Mouse (Mus musculus) liver, embryonic 15.5 days (tissue): Measurements from ENCODE around the gene Lrrc9. TPM values are rescaled to one million over a fixed set of nuclear protein-coding genes. Genes with fewer than 3 reads are reported as not detected.

Experiments
- ATAC-seq: fragments of 200-750 bp; cut with Nextera tagmentation; 2 replicates; pipeline ENCODE4 v1.8.0; 2017; ENCODE audit warnings: moderate number of reproducible peaks, mild to moderate bottlenecking, moderate library complexity; ENCODE audit not compliant: insufficient read depth
- H3K27ac ChIP-seq: fragments of 300-500 bp; sonication (generic); replicated peaks from 2 replicates; pipeline ENCODE4 v1.5.1; 2015; ENCODE audit warnings: mild to moderate bottlenecking, inconsistent platforms
- H3K27me3 ChIP-seq: fragments of 300-500 bp; sonication (generic); 2 replicates; pipeline ENCODE4 v1.6.1; 2015; ENCODE audit warnings: mild to moderate bottlenecking, inconsistent platforms
- H3K36me3 ChIP-seq: fragments of 300-500 bp; sonication (generic); replicated peaks from 2 replicates; pipeline ENCODE4 v1.6.1; 2015; ENCODE audit warnings: moderate library complexity, mild to moderate bottlenecking, inconsistent platforms
- H3K4me1 ChIP-seq: fragments of 300-500 bp; sonication (generic); replicated peaks from 2 replicates; pipeline ENCODE4 v1.6.1; 2015; ENCODE audit warnings: inconsistent platforms
- H3K4me2 ChIP-seq: fragments of 300-500 bp; sonication (generic); 2 replicates; pipeline ENCODE4 v1.6.1; 2015; ENCODE audit warnings: moderate library complexity, mild to moderate bottlenecking, inconsistent platforms
- H3K4me3 ChIP-seq: fragments of 300-500 bp; sonication (generic); replicated peaks from 2 replicates; pipeline ENCODE4 v1.5.1; 2015; ENCODE audit warnings: mild to moderate bottlenecking, inconsistent platforms
- H3K9ac ChIP-seq: fragments of 300-500 bp; sonication (generic); 2 replicates; pipeline ENCODE4 v1.6.1; 2015; ENCODE audit warnings: moderate library complexity, mild to moderate bottlenecking, inconsistent platforms
- H3K9me3 ChIP-seq: fragments of 300-500 bp; sonication (generic); replicated peaks from 2 replicates; pipeline ENCODE4 v1.6.1; 2016; ENCODE audit warnings: inconsistent platforms
- WGBS: fragments of 180-500 bp; shearing (Covaris S2); methylation state at CpG from one replicate; pipeline ENCODE4 v1.1.7; 2015; ENCODE audit warnings: mixed read lengths; ENCODE audit not compliant: insufficient replicate concordance; 5-methylcytosine and 5-hydroxymethylcytosine counted together
- polyA plus RNA-seq: library from polyadenylated mRNA; unstranded; fragments of >200 nt; fragmentation: Nextera tagmentation; extraction: Ambion mirVana; gene quantifications from 2 replicates; pipeline ENCODE4 v1.2.1, GENCODE M21; 2015

Gene Lrrc9
- polyA plus RNA-seq, 1 experiment from 2014 or later, result 0.12 TPM

DNA sequence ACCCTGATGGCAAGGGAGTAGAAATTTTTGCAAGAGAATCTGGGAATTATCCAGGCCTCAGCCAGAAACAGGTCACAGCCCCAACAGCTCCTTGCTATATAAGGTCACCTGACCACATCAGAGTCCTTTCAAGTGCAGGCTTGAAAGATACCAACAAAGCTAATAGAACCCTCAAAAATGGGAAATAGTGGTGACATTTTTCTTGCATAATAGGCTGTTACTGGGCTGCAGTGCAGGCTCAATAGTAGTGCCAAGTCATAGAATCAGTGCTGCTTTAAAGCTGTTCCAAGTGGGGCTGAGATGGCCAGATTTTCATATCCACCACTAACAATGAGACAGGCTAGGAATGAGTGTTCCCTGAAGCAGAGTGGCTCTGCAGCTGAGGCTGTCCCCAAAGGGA lies 40.6 kb downstream of the Lrrc9 start:
- no peak overlapping the region for H3K27ac ChIP-seq
- H3K4me1 ChIP-seq, result no peaks in the 10 kb centered on the region
- no peak overlapping the region for H3K4me2 ChIP-seq
- no peak overlapping the region for H3K9ac ChIP-seq
- H3K4me3 ChIP-seq, result no peak overlapping the region
- H3K36me3 ChIP-seq, result no peaks in the 10 kb centered on the region
- no peaks in the 10 kb centered on the region for H3K27me3 ChIP-seq
- H3K9me3 ChIP-seq, result no peaks in the 10 kb centered on the region
- ATAC-seq, result no peak

DNA sequence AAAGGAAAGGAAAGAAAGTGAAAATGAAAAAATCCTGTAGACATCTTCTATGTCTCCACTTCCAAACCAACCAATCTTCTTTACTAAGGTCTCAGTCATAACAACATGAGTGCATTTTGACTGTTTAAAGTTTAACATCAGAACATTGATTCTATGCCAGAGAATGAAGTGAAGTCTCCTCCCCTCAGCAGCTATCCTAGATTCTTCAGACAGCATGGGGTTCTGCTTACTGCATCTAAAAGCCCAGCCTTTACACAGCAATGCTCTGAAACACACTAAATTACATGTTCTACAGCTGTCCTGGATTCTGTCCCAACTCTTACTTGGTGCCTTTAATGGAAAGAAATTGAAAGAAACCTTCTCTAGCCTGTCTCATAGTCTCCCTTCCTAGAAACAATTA lies 43.2 kb downstream of the Lrrc9 start:
- no peak for ATAC-seq
- Histone ChIP-seq H3K27me3 (no peaks in the 10 kb centered on the region), H3K27ac (no peak overlapping the region), H3K9me3 (no peaks in the 10 kb centered on the region), H3K4me3 (no peak overlapping the region), H3K4me1 (no peaks in the 10 kb centered on the region), H3K4me2 (no peak overlapping the region), H3K9ac (no peak overlapping the region), H3K36me3 (no peaks in the 10 kb centered on the region)

DNA sequence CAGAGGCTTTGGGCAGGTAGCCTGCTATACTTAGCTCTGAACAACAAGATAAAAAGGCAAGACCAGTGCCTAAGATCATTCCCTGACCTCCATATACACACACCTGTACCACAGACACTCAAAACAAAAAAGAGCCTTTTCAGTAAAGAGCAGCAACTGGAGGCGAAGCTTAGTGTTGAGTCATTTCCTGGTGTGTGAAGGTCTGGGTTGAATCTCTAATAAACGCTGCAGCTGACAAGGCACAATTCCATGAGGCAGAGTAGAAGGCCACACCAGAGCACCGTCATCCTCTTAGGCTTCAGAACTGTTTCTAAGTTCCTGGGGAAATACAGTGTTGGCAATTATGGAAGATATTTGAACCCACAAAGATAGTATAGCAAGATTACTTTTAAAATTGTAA lies 45.8 kb downstream of the Lrrc9 start:
- WGBS, result 26% methylated on average over 3 of the region's 3 CpGs

DNA sequence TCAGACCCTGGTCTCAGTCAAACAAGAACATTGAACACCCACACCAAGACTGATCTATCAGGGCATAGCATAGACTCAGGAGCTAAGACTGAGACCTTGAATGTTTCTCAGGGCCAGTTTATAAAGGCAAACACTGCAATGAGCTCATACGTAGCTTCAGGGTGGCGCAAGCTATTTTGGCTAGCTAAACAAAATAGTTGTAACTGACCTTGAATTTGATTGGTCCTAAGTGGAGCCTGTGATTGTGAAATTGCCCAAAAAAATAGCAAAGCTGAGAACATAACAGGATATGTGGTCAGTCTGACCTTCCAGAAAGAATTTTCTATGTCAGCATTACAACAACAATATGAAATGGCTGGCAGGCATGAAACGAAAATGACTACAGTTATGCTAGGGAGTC lies 48.3 kb downstream of the Lrrc9 start:
- peak overlapping the region; percentile 43 for H3K27ac ChIP-seq

More for the DNA sequence above, 45.8 kb downstream of the Lrrc9 start:
- Histone ChIP-seq H3K9ac (no peak overlapping the region), H3K36me3 (no peaks in the 10 kb centered on the region), H3K4me2 (no peak overlapping the region), H3K4me1 (no peaks in the 10 kb centered on the region), H3K9me3 (no peaks in the 10 kb centered on the region), H3K27ac (no peak overlapping the region), H3K27me3 (no peaks in the 10 kb centered on the region), H3K4me3 (no peak overlapping the region)
- no peak for ATAC-seq

DNA sequence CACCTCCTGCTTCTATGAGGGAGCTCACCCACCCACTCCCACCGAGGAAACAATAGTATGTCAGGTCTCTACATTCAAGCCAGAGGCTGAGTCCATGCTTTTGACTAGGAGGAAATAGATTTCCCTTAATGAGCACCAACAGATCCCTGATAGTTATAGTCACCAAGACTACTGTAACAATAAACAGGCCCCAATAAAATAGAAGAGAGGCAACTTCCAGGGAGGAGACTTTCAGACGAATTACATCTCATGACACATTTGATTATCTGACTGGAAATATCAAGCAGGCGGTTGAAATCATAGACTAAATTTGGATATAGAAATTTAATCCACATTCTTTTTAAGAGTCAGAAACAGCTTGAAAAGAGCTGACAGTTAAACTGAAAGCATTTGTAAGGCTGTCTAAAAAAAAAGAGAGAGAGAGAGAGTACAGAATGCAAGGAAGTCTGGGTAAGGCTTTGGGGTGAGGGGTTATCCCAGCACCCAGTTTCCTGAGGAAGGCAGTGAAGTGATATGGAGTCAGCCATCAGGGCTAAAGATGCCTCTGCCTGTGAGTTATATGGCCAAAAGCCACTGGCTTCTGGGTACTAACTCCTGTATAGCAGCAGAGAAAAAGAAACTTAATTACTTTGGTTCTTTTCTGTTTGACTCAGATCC lies 49.5 kb downstream of the Lrrc9 start:
- H3K9me3 ChIP-seq, result no peaks in the 10 kb centered on the region
- no peaks in the 10 kb centered on the region for H3K4me1 ChIP-seq
- H3K4me3 ChIP-seq, result no peak overlapping the region
- H3K4me2 ChIP-seq, result no peak overlapping the region
- no peak overlapping the region for H3K9ac ChIP-seq
- H3K27me3 ChIP-seq, result no peaks in the 10 kb centered on the region
- 40% methylated on average over 3 of the region's 3 CpGs for WGBS
- peak overlapping the region; percentile 36 for H3K27ac ChIP-seq
- no peak for ATAC-seq
- H3K36me3 ChIP-seq, result no peaks in the 10 kb centered on the region

More for the DNA sequence above, 48.3 kb downstream of the Lrrc9 start:
- H3K4me3 ChIP-seq, result no peak overlapping the region
- WGBS, result 40% methylated on average over 3 of the region's 3 CpGs
- no peaks in the 10 kb centered on the region for H3K4me1 ChIP-seq
- no peaks in the 10 kb centered on the region for H3K27me3 ChIP-seq
- H3K9ac ChIP-seq, result no peak overlapping the region
- H3K9me3 ChIP-seq, result no peaks in the 10 kb centered on the region
- no peaks in the 10 kb centered on the region for H3K36me3 ChIP-seq
- ATAC-seq, result peak; percentile 67
- no peak overlapping the region for H3K4me2 ChIP-seq

DNA sequence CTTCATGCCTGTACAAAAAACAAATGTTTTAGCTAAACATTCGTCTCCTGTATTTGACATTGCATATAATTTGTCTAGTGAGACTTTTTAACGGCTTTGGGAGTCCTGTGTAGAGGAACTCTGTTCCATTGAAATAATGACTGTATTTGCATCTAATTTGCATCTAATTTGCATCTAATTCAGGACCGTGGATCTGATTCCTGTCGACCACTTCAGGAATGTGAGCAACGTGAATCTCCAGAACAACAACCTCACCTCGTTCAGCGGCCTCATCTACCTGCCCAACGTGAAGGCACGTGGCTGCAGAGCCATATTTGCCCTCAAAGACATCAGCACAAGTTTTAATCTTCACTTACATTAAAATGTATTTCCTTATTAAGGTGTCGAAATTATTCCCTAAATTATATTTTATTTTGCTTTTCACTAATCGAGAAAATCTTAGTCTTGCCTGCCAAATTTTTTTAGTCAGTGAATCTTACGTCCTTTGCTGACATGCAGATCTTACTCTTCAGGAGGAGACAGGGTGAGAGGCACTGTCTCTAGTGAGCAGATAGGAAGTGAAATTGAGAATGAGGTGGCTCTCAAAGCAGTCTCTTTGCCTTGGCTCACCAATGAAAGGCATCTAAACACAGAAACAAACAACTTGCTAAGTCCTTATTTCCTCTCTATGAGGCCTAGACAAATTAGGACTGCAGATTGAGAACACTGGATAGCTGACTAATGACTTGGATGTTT lies 55.4 kb downstream of the Lrrc9 start:
- Histone ChIP-seq H3K36me3 (no peaks in the 10 kb centered on the region), H3K4me1 (no peaks in the 10 kb centered on the region), H3K4me2 (no peak overlapping the region), H3K27me3 (no peaks in the 10 kb centered on the region), H3K27ac (no peak overlapping the region), H3K4me3 (no peak overlapping the region), H3K9me3 (no peaks in the 10 kb centered on the region), H3K9ac (no peak overlapping the region)
- 60% methylated on average over 12 of the region's 12 CpGs for WGBS
- ATAC-seq, result no peak

DNA sequence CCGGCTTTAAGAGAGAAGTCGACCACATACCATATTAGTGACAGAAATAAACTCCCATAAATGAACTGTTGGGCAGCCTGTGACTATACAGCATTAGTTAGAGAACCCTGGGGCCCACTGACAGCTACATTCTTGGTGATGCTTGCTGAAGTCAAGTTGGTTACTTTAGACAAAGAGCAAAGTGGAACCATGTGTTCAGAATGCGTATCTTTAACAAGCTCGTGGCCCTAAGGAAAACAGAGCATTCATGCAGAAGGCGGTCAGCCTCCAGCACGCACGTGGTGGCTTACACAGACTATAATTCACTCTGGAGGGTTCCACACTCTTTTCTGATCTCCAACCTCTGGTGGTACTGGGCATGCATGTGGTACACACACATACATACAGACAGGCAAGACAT lies 67.9 kb downstream of the Lrrc9 start:
- no peaks in the 10 kb centered on the region for H3K4me1 ChIP-seq
- no peak overlapping the region for H3K27ac ChIP-seq
- no peak overlapping the region for H3K4me2 ChIP-seq
- no peaks in the 10 kb centered on the region for H3K36me3 ChIP-seq
- H3K4me3 ChIP-seq, result no peak overlapping the region
- ATAC-seq, result no peak
- no peaks in the 10 kb centered on the region for H3K9me3 ChIP-seq
- no peak overlapping the region for H3K9ac ChIP-seq
- WGBS, result 66% methylated on average over 7 of the region's 7 CpGs
- H3K27me3 ChIP-seq, result no peaks in the 10 kb centered on the region

DNA sequence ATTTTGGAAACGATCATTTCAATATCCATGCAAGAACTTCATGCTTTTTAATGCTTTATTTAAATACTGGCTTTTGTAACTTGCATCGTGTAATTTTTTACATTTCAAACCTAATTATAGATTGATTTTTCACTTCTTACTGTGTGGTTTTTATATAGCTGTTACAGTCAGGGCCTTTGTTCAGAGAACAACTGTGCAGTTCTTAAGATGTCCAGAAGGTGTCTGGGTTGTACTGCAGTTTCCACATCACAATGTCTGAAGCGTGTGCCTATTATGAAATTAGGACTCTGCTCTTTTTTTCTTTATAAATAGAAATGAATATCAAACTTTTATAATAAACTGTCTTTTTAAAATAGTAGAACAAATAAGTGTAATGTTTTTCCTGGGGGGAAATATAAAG lies 73.8 kb downstream of the Lrrc9 start:
- H3K9me3 ChIP-seq, result no peaks in the 10 kb centered on the region
- no peak for ATAC-seq
- H3K27ac ChIP-seq, result no peak overlapping the region
- no peaks in the 10 kb centered on the region for H3K36me3 ChIP-seq
- 50% methylated on average over 3 of the region's 3 CpGs for WGBS
- no peaks in the 10 kb centered on the region for H3K4me1 ChIP-seq
- no peak overlapping the region for H3K9ac ChIP-seq
- H3K4me2 ChIP-seq, result no peak overlapping the region
- H3K4me3 ChIP-seq, result no peak overlapping the region
- no peaks in the 10 kb centered on the region for H3K27me3 ChIP-seq

DNA sequence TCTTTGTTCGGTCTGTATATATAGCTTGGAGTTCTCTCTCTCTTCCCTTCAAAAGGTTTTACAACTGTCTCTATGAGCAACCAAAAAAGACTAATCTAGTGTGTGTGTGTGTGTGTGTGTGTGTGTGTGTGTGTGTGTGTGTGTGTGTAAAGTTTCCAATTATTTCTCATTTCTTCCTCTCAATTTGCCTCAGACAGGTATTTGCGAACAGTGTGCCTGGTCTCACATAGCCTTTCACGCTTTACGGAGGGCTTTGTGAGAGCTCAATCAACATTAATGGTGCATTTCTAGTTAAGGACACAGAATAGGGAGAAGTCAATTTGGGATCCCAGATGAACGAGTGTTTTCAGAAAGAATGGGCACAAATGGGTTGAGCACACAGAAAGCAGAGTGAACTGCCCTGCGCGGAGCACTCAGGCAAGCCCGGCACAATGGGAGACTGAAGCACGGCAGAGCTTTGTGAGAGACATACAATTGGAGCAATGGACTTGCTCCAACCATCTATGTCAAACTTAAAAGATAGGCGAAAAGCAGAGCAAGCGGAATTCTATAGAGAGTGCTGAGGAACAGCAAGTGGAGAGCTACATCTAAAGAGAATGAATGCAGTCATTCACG lies 76.6 kb downstream of the Lrrc9 start:
- H3K9me3 ChIP-seq, result no peaks in the 10 kb centered on the region
- ATAC-seq, result no peak

DNA sequence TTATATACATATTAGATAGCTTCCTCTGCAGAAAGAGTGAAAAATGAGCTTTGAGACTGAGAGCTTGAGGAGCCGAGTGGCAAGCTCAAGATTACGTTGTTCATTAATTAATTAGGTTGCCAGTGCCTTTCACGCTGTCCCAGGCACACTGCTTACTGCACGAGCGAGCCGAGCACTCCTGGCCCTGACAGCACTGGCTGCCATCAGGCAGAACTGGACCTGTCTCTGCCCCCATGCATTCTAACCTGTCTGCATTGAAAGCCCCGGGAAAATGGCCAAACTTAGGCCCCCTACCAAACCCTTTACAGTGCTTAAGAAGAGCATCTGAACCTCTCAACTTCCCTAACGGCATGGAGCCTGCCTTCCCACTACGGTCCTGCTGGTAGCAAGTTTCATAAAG lies 77.7 kb downstream of the Lrrc9 start:
- Histone ChIP-seq H3K4me3 (no peak overlapping the region), H3K27me3 (no peaks in the 10 kb centered on the region), H3K27ac (no peak overlapping the region), H3K36me3 (no peaks in the 10 kb centered on the region), H3K9me3 (no peaks in the 10 kb centered on the region), H3K9ac (no peak overlapping the region), H3K4me2 (no peak overlapping the region), H3K4me1 (no peaks in the 10 kb centered on the region)
- WGBS, result 75% methylated on average over 9 of the region's 9 CpGs
- ATAC-seq, result no peak

More for the DNA sequence above, 76.6 kb downstream of the Lrrc9 start:
- no peak overlapping the region for H3K4me3 ChIP-seq
- no peak overlapping the region for H3K9ac ChIP-seq
- no peaks in the 10 kb centered on the region for H3K4me1 ChIP-seq
- no peaks in the 10 kb centered on the region for H3K36me3 ChIP-seq
- H3K27ac ChIP-seq, result no peak overlapping the region
- no peaks in the 10 kb centered on the region for H3K27me3 ChIP-seq
- 78% methylated on average over 12 of the region's 12 CpGs for WGBS
- no peak overlapping the region for H3K4me2 ChIP-seq

DNA sequence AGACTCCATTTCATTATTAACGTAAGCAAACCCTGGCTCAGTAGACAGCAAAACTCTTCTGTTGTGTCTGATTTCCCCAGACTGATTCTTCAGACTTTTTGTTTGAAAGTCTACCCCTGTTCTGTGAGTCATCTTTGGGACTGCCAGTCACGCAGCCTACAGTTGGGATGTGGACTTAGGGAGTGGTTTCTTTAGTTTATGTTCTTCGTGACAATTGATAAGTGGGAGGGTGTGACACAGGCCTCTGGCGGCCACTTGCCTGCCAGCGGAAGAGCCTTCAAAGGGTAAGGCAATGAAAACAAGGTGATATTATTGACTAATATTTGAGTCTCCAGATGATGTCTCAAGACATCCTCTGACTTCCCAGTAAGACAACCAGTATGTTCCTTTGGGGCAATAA lies 78.2 kb downstream of the Lrrc9 start:
- Histone ChIP-seq H3K4me2 (no peak overlapping the region), H3K4me3 (no peak overlapping the region), H3K9ac (no peak overlapping the region), H3K9me3 (no peaks in the 10 kb centered on the region), H3K27ac (no peak overlapping the region), H3K4me1 (no peaks in the 10 kb centered on the region), H3K36me3 (no peaks in the 10 kb centered on the region), H3K27me3 (no peaks in the 10 kb centered on the region)
- 39% methylated on average over 5 of the region's 5 CpGs for WGBS
- no peak for ATAC-seq
